7 mouse cellular contexts compared by ENCODE assay signal in the genomic region with DNA sequence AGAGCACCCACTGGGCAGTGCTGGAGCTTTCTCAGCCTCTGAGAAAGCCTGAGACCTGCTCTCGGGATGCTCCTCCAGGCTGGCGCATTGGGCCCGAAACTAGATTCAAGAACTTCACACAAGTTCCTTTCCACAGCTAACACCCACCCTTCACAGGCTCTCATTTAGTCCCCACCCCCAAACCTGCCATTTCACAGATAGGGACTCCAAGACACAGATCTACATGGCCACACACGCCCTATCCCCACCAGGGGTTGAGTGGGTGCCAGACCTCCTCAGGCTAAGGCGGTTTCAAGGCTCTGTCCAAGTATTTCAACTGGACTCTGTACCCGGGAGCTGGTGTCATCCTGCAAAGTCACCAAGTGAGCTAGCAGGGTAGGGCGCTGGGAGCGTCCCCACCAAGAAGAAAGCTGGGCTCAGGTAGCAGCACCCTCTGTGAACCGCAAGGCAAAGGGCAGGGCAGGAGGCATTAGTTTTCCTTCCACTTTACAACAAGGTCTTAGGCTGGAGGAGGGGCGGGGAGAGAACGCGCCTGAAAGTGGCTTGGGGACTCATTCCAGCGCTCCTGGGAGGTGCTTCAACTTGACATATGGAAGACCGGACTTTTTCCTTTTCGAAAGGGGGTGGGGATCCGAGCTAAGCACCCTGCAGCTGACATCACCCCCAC. TPM values are rescaled to one million over a fixed set of nuclear protein-coding genes. Genes with fewer than 3 reads are reported as not detected.
DNase-seq lines count a peak whose midpoint lies in the region; ATAC-seq and TF ChIP-seq lines count a peak whose summit lies in the region.

No protein-coding gene starts in this region.

- WGBS in heart, embryonic 14.5 days = 16% methylated on average over 16 of the region's 16 CpGs
- 16% methylated on average over 16 of the region's 16 CpGs for WGBS in stomach, postnatal 0 days

- H3K9me3 ChIP-seq in CH12.LX (replicated peaks; ENCODE audit: low read length) = no peaks in the 10 kb centered on the region
- H3K9me3 ChIP-seq in heart, embryonic 14.5 days (ENCODE audit: control insufficient read depth, low read length) = no peaks in the 10 kb centered on the region
- no peaks in the 10 kb centered on the region for H3K9me3 ChIP-seq in megakaryocyte, embryonic 14.5 days
- no peaks in the 10 kb centered on the region for H3K9me3 ChIP-seq in stomach, postnatal 0 days (ENCODE audit: control insufficient read depth, low read length)

- H3K79me2 ChIP-seq in CH12.LX (replicated peaks; ENCODE audit: control insufficient read depth, extremely low read depth, insufficient read depth, poor library complexity, severe bottlenecking) = no peaks in the 10 kb centered on the region; the same call in 1 of the 2 replicates

- TF ChIP-seq POLR2A in CH12.LX (IDR thresholded peaks at IDR 0.05; ENCODE audit: low read depth, low read length) = no peak

- no peak for TF ChIP-seq RAD21 in CH12.LX (IDR thresholded peaks at IDR 0.05; ENCODE audit: low read depth, low read length)

- H3K4me2 ChIP-seq in CH12.LX (ENCODE audit: insufficient read depth, low read depth, poor library complexity, severe bottlenecking) = peak overlapping the region; percentile 87
- peak overlapping the region; percentile 93 for H3K4me2 ChIP-seq in heart, embryonic 14.5 days (ENCODE audit: low read length)
- peak overlapping the region; percentile 90 for H3K4me2 ChIP-seq in stomach, postnatal 0 days (replicated peaks; ENCODE audit: low read depth)

- DNase-seq in CH12.LX (ENCODE audit: extremely low read depth) = peak; percentile 52
- DNase-seq in adipocyte (ENCODE audit: low spot score) = peak; percentile 33
- peak; percentile 76 to 79 for DNase-seq in kidney, postnatal 36 days
- peak; percentile 64 for DNase-seq in stomach, postnatal 0 days (ENCODE audit: low spot score)

- no peak for ATAC-seq in heart, embryonic 14.5 days (ENCODE audit: insufficient number of reproducible peaks, insufficient read depth, low FRiP score, low read depth)
- peak; percentile 60 for ATAC-seq in stomach, postnatal 0 days (ENCODE audit: low FRiP score, low TSS enrichment)
- ATAC-seq in monocyte, adult 5-6 weeks (replicated peaks; ENCODE audit: insufficient number of reproducible peaks, low FRiP score, low TSS enrichment, poor library complexity, severe bottlenecking) = no peak

- peak overlapping the region; percentile 79 to 94 (median 89) for H3K4me3 ChIP-seq in CH12.LX (replicated peaks in 1 of 3; ENCODE audit: low read depth in 2 of 3, low read length in 2 of 3, poor library complexity in 1 of 3)
- peak overlapping the region; percentile 70 to 88 for H3K4me3 ChIP-seq in heart, embryonic 14.5 days (ENCODE audit: control insufficient read depth in 1 of 2, insufficient read depth in 1 of 2, low read depth in 1 of 2, low read length in 2 of 2)
- H3K4me3 ChIP-seq in megakaryocyte, embryonic 14.5 days (replicated peaks) = peak overlapping the region; percentile 98
- H3K4me3 ChIP-seq in stomach, postnatal 0 days (ENCODE audit: low read depth, low read length) = peak overlapping the region; percentile 76

- peaks cover 14% of the 10 kb centered on the region for H3K27me3 ChIP-seq in CH12.LX (replicated peaks)
- H3K27me3 ChIP-seq in heart, embryonic 14.5 days (ENCODE audit: control insufficient read depth, insufficient read depth, low read length) = peaks cover 8% of the 10 kb centered on the region
- peaks cover 22% of the 10 kb centered on the region for H3K27me3 ChIP-seq in megakaryocyte, embryonic 14.5 days (replicated peaks)
- H3K27me3 ChIP-seq in stomach, postnatal 0 days (ENCODE audit: control insufficient read depth, insufficient read depth, low read length) = no peaks in the 10 kb centered on the region

- no peak for TF ChIP-seq CTCF in CH12.LX (conservative IDR thresholded peaks at IDR 0.05 in 1 of 2, IDR thresholded peaks at IDR 0.05 in 1 of 2; ENCODE audit: low read depth in 2 of 2, low read length in 2 of 2)
- no peak for TF ChIP-seq CTCF in stomach, postnatal 0 days (IDR thresholded peaks at IDR 0.05; ENCODE audit: low read depth)

- peaks cover 19 to 50% of the 10 kb centered on the region in 2 experiments for H3K4me1 ChIP-seq in CH12.LX (ENCODE audit: control insufficient read depth in 1 of 2, insufficient read depth in 2 of 2)
- H3K4me1 ChIP-seq in heart, embryonic 14.5 days (ENCODE audit: control insufficient read depth in 2 of 2, insufficient read depth in 2 of 2, low read length in 2 of 2) = peaks cover 9 to 15% of the 10 kb centered on the region in 2 experiments
- H3K4me1 ChIP-seq in megakaryocyte, embryonic 14.5 days = peaks cover 54% of the 10 kb centered on the region
- H3K4me1 ChIP-seq in stomach, postnatal 0 days (replicated peaks; ENCODE audit: control insufficient read depth, insufficient read depth) = no peaks in the 10 kb centered on the region; the same call in 1 of the 2 replicates

- H3K27ac ChIP-seq in CH12.LX (ENCODE audit: insufficient read depth, low read depth) = no peak overlapping the region
- H3K27ac ChIP-seq in heart, embryonic 14.5 days (replicated peaks in 1 of 2; ENCODE audit: control insufficient read depth in 1 of 2, insufficient read depth in 1 of 2, low read depth in 2 of 2, low read length in 2 of 2) = no peak overlapping the region
- peak overlapping the region; percentile 90 for H3K27ac ChIP-seq in stomach, postnatal 0 days (replicated peaks)

- in situ Hi-C loops in CH12.LX (cut with MboI; ENCODE audit: low pct_ligation_motif_present, low pct_unique_long_range_greater_than_20kb, low sequenced_read_pairs) = loop anchor here (5.0 kb wide), 1 partner anchor 58 kb away; no protein-coding TSS in a partner anchor

- dilution Hi-C loops in CH12.LX (cut with MboI; ENCODE audit: extremely low pct_ligation_motif_present, extremely low pct_unique_long_range_greater_than_20kb, low sequenced_read_pairs) = no loop called here

- no peak for TF ChIP-seq EP300 in CH12.LX (IDR thresholded peaks at IDR 0.05; ENCODE audit: low read length)
- TF ChIP-seq EP300 in stomach, postnatal 0 days (optimal IDR thresholded peaks at IDR 0.05) = no peak

- peaks cover 0 to 18% of the 10 kb centered on the region in 2 experiments for H3K36me3 ChIP-seq in CH12.LX (replicated peaks in 1 of 2; ENCODE audit: control insufficient read depth in 1 of 2, insufficient read depth in 1 of 2, low read length in 1 of 2)
- H3K36me3 ChIP-seq in heart, embryonic 14.5 days (ENCODE audit: control insufficient read depth, insufficient read depth, low read length) = no peaks in the 10 kb centered on the region
- H3K36me3 ChIP-seq in megakaryocyte, embryonic 14.5 days (replicated peaks; ENCODE audit: low read length) = peaks cover 10% of the 10 kb centered on the region
- no peaks in the 10 kb centered on the region for H3K36me3 ChIP-seq in stomach, postnatal 0 days (ENCODE audit: control insufficient read depth, insufficient read depth, low read length)

- H3K9ac ChIP-seq in CH12.LX (ENCODE audit: insufficient read depth, low read depth) = peak overlapping the region; percentile 76
- peak overlapping the region; percentile 82 for H3K9ac ChIP-seq in heart, embryonic 14.5 days (ENCODE audit: low read length)
- H3K9ac ChIP-seq in stomach, postnatal 0 days (ENCODE audit: low read length) = peak overlapping the region; percentile 84

TF ChIP-seq in CH12.LX, 34 proteins besides CTCF, POLR2A, EP300 and RAD21:
- TF ChIP-seq SIN3A (IDR thresholded peaks at IDR 0.05; ENCODE audit: low read length) (no peak), UBTF (IDR thresholded peaks at IDR 0.05; ENCODE audit: low read depth, low read length) (no peak), CHD1 (IDR thresholded peaks at IDR 0.05; ENCODE audit: low read depth, low read length) (no peak), MYC (IDR thresholded peaks at IDR 0.05; ENCODE audit: low read depth, low read length) (no peak), IRF4 (IDR thresholded peaks at IDR 0.05; ENCODE audit: low read depth, low read length) (no peak), MXI1 (IDR thresholded peaks at IDR 0.05; ENCODE audit: low read depth, low read length) (peak; percentile 36; the same call in 1 of the 2 replicates), TCF12 (IDR thresholded peaks at IDR 0.05; ENCODE audit: low read depth, low read length) (0 out of 2 replicates have a peak, but pooled peaks have one; percentile 3), CHD2 (IDR thresholded peaks at IDR 0.05; ENCODE audit: low read length) (0 out of 2 replicates have a peak, but pooled peaks have one; percentile 19)

RNA-seq across cellular contexts. Expression of gene Gltp, which starts 1.0 kb away (rescaled TPM):
- total RNA-seq in CH12.LX (2012; rRNA removed) (25.5 and 28.3 TPM in 2 replicates), CH12.LX (2014; rRNA removed) (23.6 and 23.8 TPM in 2 replicates)
- polyA plus RNA-seq in CH12.LX (2012; ENCODE audit: insufficient read length, low read depth) = 90.4 and 98.4 TPM in 2 replicates
- 39.1 and 40.6 TPM in 2 replicates for polyA plus RNA-seq in heart, embryonic 14.5 days (2014; fragmentation: Nextera tagmentation; extraction: Ambion mirVana)
- 38.6 and 56.2 TPM in 2 replicates for polyA plus RNA-seq in megakaryocyte, embryonic 14.5 days (2012; ENCODE audit: insufficient read depth, low replicate concordance)
- 482 and 496 TPM in 2 replicates for polyA plus RNA-seq in stomach, postnatal 0 days (2015; fragmentation: Nextera tagmentation; extraction: Ambion mirVana)
- 46.4 to 52.1 TPM (median 46.5 TPM) in 3 replicates for total RNA-seq in monocyte, adult 5-6 weeks (2017)

RNA-seq across cellular contexts. Expression of gene Tchp, which starts 17.7 kb away (rescaled TPM):
- 6.7 and 9.1 TPM in 2 replicates for total RNA-seq in CH12.LX (2012; rRNA removed)
- total RNA-seq in CH12.LX (2014; rRNA removed) = 4.3 and 4.9 TPM in 2 replicates
- polyA plus RNA-seq in CH12.LX (2012; ENCODE audit: insufficient read length, low read depth) = 11.6 and 15.3 TPM in 2 replicates
- 6.8 and 8.0 TPM in 2 replicates for polyA plus RNA-seq in heart, embryonic 14.5 days (2014; fragmentation: Nextera tagmentation; extraction: Ambion mirVana)
- polyA plus RNA-seq in megakaryocyte, embryonic 14.5 days (2012; ENCODE audit: insufficient read depth, low replicate concordance) = 7.0 and 10.0 TPM in 2 replicates
- polyA plus RNA-seq in stomach, postnatal 0 days (2015; fragmentation: Nextera tagmentation; extraction: Ambion mirVana) = 4.6 and 5.8 TPM in 2 replicates
- 9.8 to 16.3 TPM (median 12.8 TPM) in 3 replicates for total RNA-seq in monocyte, adult 5-6 weeks (2017)

RNA-seq across cellular contexts. Expression of gene Trpv4, which starts 31.6 kb away (rescaled TPM):
- total RNA-seq in CH12.LX (2012; rRNA removed) (0.13 TPM in 1 of 2 replicates, not detected in the other), CH12.LX (2014; rRNA removed) (not detected in 2 replicates)
- polyA plus RNA-seq in CH12.LX (2012; ENCODE audit: insufficient read length, low read depth) = 0.22 and 0.24 TPM in 2 replicates
- 0.78 and 0.84 TPM in 2 replicates for polyA plus RNA-seq in heart, embryonic 14.5 days (2014; fragmentation: Nextera tagmentation; extraction: Ambion mirVana)
- polyA plus RNA-seq in megakaryocyte, embryonic 14.5 days (2012; ENCODE audit: insufficient read depth, low replicate concordance) = 1.5 and 2.1 TPM in 2 replicates
- polyA plus RNA-seq in stomach, postnatal 0 days (2015; fragmentation: Nextera tagmentation; extraction: Ambion mirVana) = 2.1 and 2.8 TPM in 2 replicates
- not detected in 3 replicates for total RNA-seq in monocyte, adult 5-6 weeks (2017)
